Mouse (Mus musculus): ENCODE measurements around the gene Cacna2d4. TPM values are rescaled to one million over a fixed set of nuclear protein-coding genes. Genes with fewer than 3 reads are reported as not detected.

The Cacna2d4 gene
- polyA plus RNA-seq, 1 experiment from 2014 or later: not detected

- H3K4me3 ChIP-seq: no peak overlapping the region
- peaks cover 21% of the 10 kb centered on the region for H3K27me3 ChIP-seq (replicated peaks)
- H3K9me3 ChIP-seq: peaks cover 3% of the 10 kb centered on the region
- H3K36me3 ChIP-seq: no peaks in the 10 kb centered on the region
- H3K27ac ChIP-seq (replicated peaks): no peak overlapping the region
- H3K4me2 ChIP-seq: no peak overlapping the region
- 50% methylated on average over 21 of the region's 21 CpGs for WGBS
- no peak for ATAC-seq (ENCODE audit: extremely low read depth, insufficient number of reproducible peaks, low FRiP score, low TSS enrichment)
- 0 out of 2 replicates have a peak, but pooled peaks cover 2% of the 10 kb centered on the region for H3K4me1 ChIP-seq
- H3K9ac ChIP-seq: no peak overlapping the region
Measured at GRCm38 (mm10) chr6:119240871-119241705, 4.8 kb downstream of the Cacna2d4 start.

- Histone ChIP-seq H3K4me1 (no peaks in the 10 kb centered on the region), H3K9me3 (peaks cover 8% of the 10 kb centered on the region), H3K9ac (no peak overlapping the region), H3K27me3 (replicated peaks) (peaks cover 5% of the 10 kb centered on the region), H3K4me2 (no peak overlapping the region), H3K36me3 (no peaks in the 10 kb centered on the region), H3K27ac (replicated peaks) (no peak overlapping the region), H3K4me3 (no peak overlapping the region)
- WGBS: 50% methylated on average over 2 of the region's 2 CpGs
- ATAC-seq (ENCODE audit: extremely low read depth, insufficient number of reproducible peaks, low FRiP score, low TSS enrichment): no peak
Measured at GRCm38 (mm10) chr6:119246082-119246481, 9.8 kb downstream of the Cacna2d4 start.

GRCm38 (mm10) chr6:119248578-119248977 is 12.3 kb downstream of the Cacna2d4 start:
- Histone ChIP-seq H3K4me2 (no peak overlapping the region), H3K9ac (no peak overlapping the region), H3K4me1 (no peaks in the 10 kb centered on the region), H3K27me3 (replicated peaks) (no peaks in the 10 kb centered on the region), H3K27ac (replicated peaks) (no peak overlapping the region), H3K9me3 (peaks cover 8% of the 10 kb centered on the region), H3K4me3 (no peak overlapping the region), H3K36me3 (no peaks in the 10 kb centered on the region)
- 68% methylated on average over 3 of the region's 3 CpGs for WGBS
- ATAC-seq (ENCODE audit: extremely low read depth, insufficient number of reproducible peaks, low FRiP score, low TSS enrichment): no peak

GRCm38 (mm10) chr6:119249726-119250125 is 13.4 kb downstream of the Cacna2d4 start:
- Histone ChIP-seq H3K9me3 (peaks cover 8% of the 10 kb centered on the region), H3K4me1 (no peaks in the 10 kb centered on the region), H3K27me3 (replicated peaks) (no peaks in the 10 kb centered on the region), H3K9ac (no peak overlapping the region), H3K4me3 (no peak overlapping the region), H3K27ac (replicated peaks) (no peak overlapping the region), H3K36me3 (no peaks in the 10 kb centered on the region), H3K4me2 (no peak overlapping the region)
- ATAC-seq (ENCODE audit: extremely low read depth, insufficient number of reproducible peaks, low FRiP score, low TSS enrichment): no peak
- WGBS: 78% methylated on average over 10 of the region's 10 CpGs

GRCm38 (mm10) chr6:119251704-119252103 is 15.4 kb downstream of the Cacna2d4 start:
- no peak overlapping the region for H3K27ac ChIP-seq (replicated peaks)
- H3K9me3 ChIP-seq: no peaks in the 10 kb centered on the region
- no peaks in the 10 kb centered on the region for H3K36me3 ChIP-seq
- H3K4me2 ChIP-seq: no peak overlapping the region
- H3K4me3 ChIP-seq: no peak overlapping the region
- H3K4me1 ChIP-seq: no peaks in the 10 kb centered on the region
- 72% methylated on average over 4 of the region's 4 CpGs for WGBS
- no peaks in the 10 kb centered on the region for H3K27me3 ChIP-seq (replicated peaks)
- ATAC-seq (ENCODE audit: extremely low read depth, insufficient number of reproducible peaks, low FRiP score, low TSS enrichment): no peak
- no peak overlapping the region for H3K9ac ChIP-seq

- H3K4me1 ChIP-seq: peaks cover 14% of the 10 kb centered on the region; the same call in 1 of the 2 replicates
- 80% methylated on average over 2 of the region's 2 CpGs for WGBS
- H3K9me3 ChIP-seq: no peaks in the 10 kb centered on the region
- ATAC-seq (ENCODE audit: extremely low read depth, insufficient number of reproducible peaks, low FRiP score, low TSS enrichment): no peak
- H3K27ac ChIP-seq (replicated peaks): no peak overlapping the region
- H3K27me3 ChIP-seq (replicated peaks): no peaks in the 10 kb centered on the region
- no peak overlapping the region for H3K4me2 ChIP-seq
- no peaks in the 10 kb centered on the region for H3K36me3 ChIP-seq
- H3K4me3 ChIP-seq: no peak overlapping the region
- no peak overlapping the region for H3K9ac ChIP-seq
Measured at GRCm38 (mm10) chr6:119276713-119277112, 40.4 kb downstream of the Cacna2d4 start.

GRCm38 (mm10) chr6:119280761-119281160 is 44.4 kb downstream of the Cacna2d4 start:
- ATAC-seq (ENCODE audit: extremely low read depth, insufficient number of reproducible peaks, low FRiP score, low TSS enrichment): no peak
- H3K4me1 ChIP-seq: peaks cover 14% of the 10 kb centered on the region; the same call in 1 of the 2 replicates
- no peak overlapping the region for H3K4me2 ChIP-seq
- WGBS: 66% methylated on average over 9 of the region's 9 CpGs
- H3K9me3 ChIP-seq: no peaks in the 10 kb centered on the region
- H3K27me3 ChIP-seq (replicated peaks): no peaks in the 10 kb centered on the region
- no peak overlapping the region for H3K4me3 ChIP-seq
- H3K27ac ChIP-seq (replicated peaks): no peak overlapping the region
- no peak overlapping the region for H3K9ac ChIP-seq
- no peaks in the 10 kb centered on the region for H3K36me3 ChIP-seq

GRCm38 (mm10) chr6:119301310-119301709 is 65.0 kb downstream of the Cacna2d4 start:
- Histone ChIP-seq H3K9me3 (no peaks in the 10 kb centered on the region), H3K9ac (no peak overlapping the region), H3K27ac (replicated peaks) (no peak overlapping the region), H3K4me3 (no peak overlapping the region), H3K4me1 (no peaks in the 10 kb centered on the region), H3K36me3 (no peaks in the 10 kb centered on the region), H3K27me3 (replicated peaks) (no peaks in the 10 kb centered on the region; the same call in none of the 2 replicates), H3K4me2 (no peak overlapping the region)
- 83% methylated on average over 3 of the region's 3 CpGs for WGBS
- no peak for ATAC-seq (ENCODE audit: extremely low read depth, insufficient number of reproducible peaks, low FRiP score, low TSS enrichment)

GRCm38 (mm10) chr6:119303331-119303730 is 67.0 kb downstream of the Cacna2d4 start:
- no peak overlapping the region for H3K9ac ChIP-seq
- H3K4me3 ChIP-seq: no peak overlapping the region
- H3K27ac ChIP-seq (replicated peaks): no peak overlapping the region
- no peaks in the 10 kb centered on the region for H3K9me3 ChIP-seq
- no peak overlapping the region for H3K4me2 ChIP-seq
- H3K4me1 ChIP-seq: no peaks in the 10 kb centered on the region
- no peak for ATAC-seq (ENCODE audit: extremely low read depth, insufficient number of reproducible peaks, low FRiP score, low TSS enrichment)
- 82% methylated on average over 6 of the region's 6 CpGs for WGBS
- H3K36me3 ChIP-seq: no peaks in the 10 kb centered on the region
- peaks cover 15% of the 10 kb centered on the region for H3K27me3 ChIP-seq (replicated peaks)

GRCm38 (mm10) chr6:119307867-119308413 is 71.6 kb downstream of the Cacna2d4 start:
- Histone ChIP-seq H3K27ac (replicated peaks) (no peak overlapping the region), H3K27me3 (replicated peaks) (peaks cover 34% of the 10 kb centered on the region), H3K4me2 (no peak overlapping the region), H3K9ac (no peak overlapping the region), H3K36me3 (no peaks in the 10 kb centered on the region), H3K4me1 (0 out of 2 replicates have a peak, but pooled peaks cover 2% of the 10 kb centered on the region), H3K9me3 (no peaks in the 10 kb centered on the region), H3K4me3 (no peak overlapping the region)
- no peak for ATAC-seq (ENCODE audit: extremely low read depth, insufficient number of reproducible peaks, low FRiP score, low TSS enrichment)
- 61% methylated on average over 10 of the region's 10 CpGs for WGBS

- Histone ChIP-seq H3K9ac (no peak overlapping the region), H3K27me3 (replicated peaks) (peaks cover 38% of the 10 kb centered on the region), H3K9me3 (no peaks in the 10 kb centered on the region), H3K27ac (replicated peaks) (no peak overlapping the region), H3K4me2 (no peak overlapping the region), H3K36me3 (no peaks in the 10 kb centered on the region), H3K4me1 (0 out of 2 replicates have a peak, but pooled peaks cover 9% of the 10 kb centered on the region), H3K4me3 (no peak overlapping the region)
- no peak for ATAC-seq (ENCODE audit: extremely low read depth, insufficient number of reproducible peaks, low FRiP score, low TSS enrichment)
- WGBS: 52% methylated on average over 9 of the region's 9 CpGs
Measured at GRCm38 (mm10) chr6:119310176-119310575, 73.8 kb downstream of the Cacna2d4 start.
